Mouse (Mus musculus): ENCODE data around the gene Copg2.

GRCm38 (mm10) chr6:30849818-30850217 lies 46.8 kb downstream of the Copg2 start:
- TF ChIP-seq CTCF (IDR thresholded peaks at IDR 0.05; ENCODE audit: extremely low read depth, insufficient read depth, insufficient read length, insufficient replicate concordance) (no peak), POLR2A (IDR thresholded peaks at IDR 0.05; ENCODE audit: low read depth, low read length) (no peak)
